Mouse (Mus musculus): ENCODE measurements at regions not wholly inside any gene's neighbourhood (a gene's known extent, or its start where the extent isn't known, plus 50 kb on each side); places are given as distances from the start of the nearest gene placed in this dataset.

DNA sequence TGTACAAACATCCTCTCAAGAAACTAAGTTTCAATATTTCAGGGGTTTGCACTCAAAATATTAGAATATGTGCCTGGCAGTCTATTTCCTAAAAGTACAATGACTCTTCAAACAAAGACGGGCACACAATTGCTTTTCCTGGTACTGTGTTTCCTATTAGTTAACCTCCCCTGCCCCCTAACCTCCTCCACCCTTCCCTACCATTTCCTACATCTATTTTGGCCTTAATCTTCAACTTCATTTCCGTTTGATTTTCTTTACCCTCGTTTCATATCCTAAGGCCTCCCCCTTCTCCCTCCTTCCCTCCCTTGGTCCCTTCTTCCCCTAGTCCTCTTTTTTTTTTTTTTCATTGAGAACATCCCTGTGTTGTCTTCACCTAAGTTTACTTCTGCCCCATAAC, 50.8 kb upstream of the Adgrl2 start:
- DNase-seq, result no peak

Measured in cerebellum, postnatal 36 days (tissue).